Mouse (Mus musculus) liver, postnatal 0 days (tissue): ENCODE measurements around the gene Rtf2.

Experiments
- CTCF ChIP-seq: sonication (generic); IDR thresholded peaks from 2 replicates; pipeline ENCODE4 v1.5.1; 2016; ENCODE audit warnings: antibody characterized with exemption, low read depth
- EP300 ChIP-seq: IDR thresholded peaks from 2 replicates; pipeline ENCODE4 v1.6.1; 2016; ENCODE audit warnings: antibody characterized with exemption, low read depth, mild to moderate bottlenecking

DNA sequence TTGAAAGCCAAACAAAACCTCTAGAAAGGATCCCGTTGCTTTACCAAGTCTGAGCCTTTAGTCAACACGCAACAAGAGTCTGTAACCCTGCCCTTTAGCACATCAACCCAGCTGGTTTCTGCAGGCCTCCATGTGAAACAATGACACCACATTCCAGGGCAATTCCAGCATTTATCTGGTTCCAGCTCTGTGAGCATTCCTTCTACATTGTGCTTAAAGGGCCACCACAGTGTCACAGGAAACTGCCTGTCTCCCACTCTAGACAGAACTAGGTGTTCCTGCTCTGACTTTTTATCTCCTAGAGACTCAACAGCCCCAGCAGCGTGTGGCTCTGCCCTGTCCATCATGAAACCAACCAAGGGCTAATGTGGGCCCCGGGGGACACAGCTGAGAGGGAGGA lies 27.1 kb upstream of the Rtf2 start:
- TF ChIP-seq EP300 (no peak), CTCF (no peak)
